Mouse (Mus musculus) liver, embryonic 11.5 days (tissue): Measurements from ENCODE around the gene Adamts3. TPM values are rescaled to one million over a fixed set of nuclear protein-coding genes. Genes with fewer than 3 reads are reported as not detected.

Experiments used
- ATAC-seq: fragments of 200-750 bp; cut with Nextera tagmentation; replicated peaks from 2 replicates; pipeline ENCODE4 v1.8.0; 2017; ENCODE audit warnings: moderate number of reproducible peaks, mild to moderate bottlenecking, moderate TSS enrichment, moderate library complexity; ENCODE audit not compliant: low FRiP score
- DNase-seq: peaks from one replicate; pipeline ENCODE4 v3.0.0-alpha.2; 2017; ENCODE audit warnings: low spot score
- H3K27ac ChIP-seq: fragments of 300-500 bp; sonication (generic); 2 replicates; pipeline ENCODE4 v1.5.1; 2014; ENCODE audit warnings: mild to moderate bottlenecking, low read depth, low read length, control low read depth
- H3K27me3 ChIP-seq: fragments of 300-500 bp; sonication (generic); replicated peaks from 2 replicates; pipeline ENCODE4 v1.6.1; 2014; ENCODE audit warnings: low read length, mixed read lengths; ENCODE audit not compliant: control insufficient read depth, insufficient read depth
- H3K36me3 ChIP-seq: fragments of 300-500 bp; sonication (generic); 2 replicates; pipeline ENCODE4 v1.6.1; 2014; ENCODE audit warnings: mild to moderate bottlenecking, low read length, moderate library complexity, mixed read lengths; ENCODE audit not compliant: control insufficient read depth, insufficient read depth
- H3K4me1 ChIP-seq: fragments of 300-500 bp; sonication (generic); replicated peaks from 2 replicates; pipeline ENCODE4 v1.6.1; 2014; ENCODE audit warnings: low read length, mixed read lengths; ENCODE audit not compliant: control insufficient read depth, insufficient read depth
- H3K4me2 ChIP-seq: fragments of 300-500 bp; sonication (generic); 2 replicates; pipeline ENCODE4 v1.6.1; 2014; ENCODE audit warnings: mild to moderate bottlenecking, control low read depth, moderate library complexity
- H3K4me3 ChIP-seq: fragments of 300-500 bp; sonication (generic); 2 replicates; pipeline ENCODE4 v1.5.1; 2014; ENCODE audit warnings: low read depth, low read length, control low read depth
- H3K9ac ChIP-seq: fragments of 300-500 bp; sonication (generic); 2 replicates; pipeline ENCODE4 v1.6.1; 2014; ENCODE audit warnings: low read depth, low read length, control low read depth
- H3K9me3 ChIP-seq: fragments of 300-500 bp; sonication (generic); 2 replicates; pipeline ENCODE4 v1.6.1; 2016; ENCODE audit warnings: low read length, inconsistent platforms, mixed read lengths; ENCODE audit not compliant: control insufficient read depth
- WGBS: fragments of 180-500 bp; shearing (Covaris S2); extraction: QIAGEN DNeasy Blood & Tissue Kit; methylation state at CpG from one replicate; pipeline ENCODE4 v1.1.7; 2014; 5-methylcytosine and 5-hydroxymethylcytosine counted together
- polyA plus RNA-seq: library from polyadenylated mRNA; unstranded; fragments of >200 nt; fragmentation: Nextera tagmentation; extraction: Ambion mirVana; gene quantifications from 2 replicates; pipeline ENCODE4 v1.2.1, GENCODE M21; 2014

The Adamts3 gene
- polyA plus RNA-seq, 1 experiment from 2014 or later, result 5.0 TPM

GRCm38 (mm10) chr5:89672950-89673349 is 210.2 kb downstream of the Adamts3 start:
- Histone ChIP-seq H3K27me3 (no peaks in the 10 kb centered on the region), H3K36me3 (no peaks in the 10 kb centered on the region), H3K27ac (no peak overlapping the region), H3K4me1 (no peaks in the 10 kb centered on the region), H3K9ac (no peak overlapping the region), H3K4me3 (no peak overlapping the region), H3K4me2 (no peak overlapping the region), H3K9me3 (no peaks in the 10 kb centered on the region)
- WGBS, result 80% methylated on average over 4 of the region's 4 CpGs
- DNase-seq (no peak), ATAC-seq (no peak)

GRCm38 (mm10) chr5:89654327-89654726 is 228.8 kb downstream of the Adamts3 start:
- Histone ChIP-seq H3K4me1 (no peaks in the 10 kb centered on the region), H3K9ac (no peak overlapping the region), H3K4me2 (no peak overlapping the region), H3K27ac (no peak overlapping the region), H3K4me3 (no peak overlapping the region), H3K9me3 (no peaks in the 10 kb centered on the region), H3K27me3 (no peaks in the 10 kb centered on the region), H3K36me3 (no peaks in the 10 kb centered on the region)
- no peak for DNase-seq
- no peak for ATAC-seq
- WGBS, result 90% methylated on average over 1 of the region's 1 CpGs

- 86% methylated on average over 2 of the region's 2 CpGs for WGBS
- ATAC-seq, result no peak
- H3K27me3 ChIP-seq, result no peaks in the 10 kb centered on the region
Observed at GRCm38 (mm10) chr5:89653862-89654261, 229.3 kb downstream of the Adamts3 start.

GRCm38 (mm10) chr5:89646940-89647339 is 236.2 kb downstream of the Adamts3 start:
- no peak overlapping the region for H3K9ac ChIP-seq
- H3K4me3 ChIP-seq, result no peak overlapping the region
- H3K36me3 ChIP-seq, result no peaks in the 10 kb centered on the region
- no peaks in the 10 kb centered on the region for H3K9me3 ChIP-seq
- ATAC-seq (no peak), DNase-seq (no peak)
- no peak overlapping the region for H3K4me2 ChIP-seq
- no peaks in the 10 kb centered on the region for H3K4me1 ChIP-seq
- H3K27ac ChIP-seq, result no peak overlapping the region
- no peaks in the 10 kb centered on the region for H3K27me3 ChIP-seq

More at GRCm38 (mm10) chr5:89653862-89654261, 229.3 kb downstream of the Adamts3 start:
- Histone ChIP-seq H3K4me2 (no peak overlapping the region), H3K36me3 (no peaks in the 10 kb centered on the region), H3K4me1 (no peaks in the 10 kb centered on the region), H3K9ac (no peak overlapping the region), H3K9me3 (no peaks in the 10 kb centered on the region), H3K4me3 (no peak overlapping the region), H3K27ac (no peak overlapping the region)
- no peak for DNase-seq

GRCm38 (mm10) chr5:89635434-89635833 is 247.7 kb downstream of the Adamts3 start:
- Histone ChIP-seq H3K4me2 (no peak overlapping the region), H3K4me1 (no peaks in the 10 kb centered on the region), H3K27ac (no peak overlapping the region), H3K27me3 (no peaks in the 10 kb centered on the region), H3K4me3 (no peak overlapping the region), H3K9ac (no peak overlapping the region), H3K36me3 (no peaks in the 10 kb centered on the region), H3K9me3 (no peaks in the 10 kb centered on the region)
- no peak for DNase-seq
- ATAC-seq, result no peak
- WGBS, result 81% methylated on average over 2 of the region's 2 CpGs

- WGBS, result 64% methylated on average over 1 of the region's 1 CpGs
Observed at GRCm38 (mm10) chr5:89631599-89631998, 251.5 kb downstream of the Adamts3 start.

More at GRCm38 (mm10) chr5:89631599-89631998, 251.5 kb downstream of the Adamts3 start:
- Histone ChIP-seq H3K36me3 (no peaks in the 10 kb centered on the region), H3K4me2 (no peak overlapping the region), H3K27me3 (no peaks in the 10 kb centered on the region), H3K27ac (no peak overlapping the region), H3K9ac (no peak overlapping the region), H3K9me3 (no peaks in the 10 kb centered on the region), H3K4me3 (no peak overlapping the region), H3K4me1 (no peaks in the 10 kb centered on the region)
- no peak for DNase-seq
- no peak for ATAC-seq
